Mouse (Mus musculus) lung, postnatal 4 days (tissue): ENCODE measurements around the gene Cxcr2.

Source experiments
- DNase-seq, 2 experiments: peaks; one replicate each; pipeline ENCODE4 v3.0.0; 2021

Gene Cxcr2

DNA sequence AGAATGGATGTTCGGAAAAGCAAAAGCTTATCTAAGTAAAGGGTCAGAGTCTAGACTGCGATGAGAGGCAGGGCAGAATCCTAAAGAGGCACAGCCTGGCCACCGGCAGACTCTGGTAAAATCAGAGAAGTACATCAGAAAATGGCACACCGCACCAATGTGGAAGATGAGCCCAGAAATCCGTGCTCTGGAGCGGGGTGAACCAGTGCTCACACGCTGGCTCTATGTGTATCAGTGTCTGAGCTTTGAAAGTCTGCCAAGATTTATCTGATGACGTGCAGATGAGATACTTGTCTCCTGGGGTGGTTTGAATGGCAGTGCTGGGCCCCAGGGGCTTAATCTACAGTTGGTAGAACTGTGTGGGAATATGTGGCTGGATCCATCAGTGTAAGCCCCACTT is 45.3 kb downstream of the Cxcr2 start:
- DNase-seq: no peak

DNA sequence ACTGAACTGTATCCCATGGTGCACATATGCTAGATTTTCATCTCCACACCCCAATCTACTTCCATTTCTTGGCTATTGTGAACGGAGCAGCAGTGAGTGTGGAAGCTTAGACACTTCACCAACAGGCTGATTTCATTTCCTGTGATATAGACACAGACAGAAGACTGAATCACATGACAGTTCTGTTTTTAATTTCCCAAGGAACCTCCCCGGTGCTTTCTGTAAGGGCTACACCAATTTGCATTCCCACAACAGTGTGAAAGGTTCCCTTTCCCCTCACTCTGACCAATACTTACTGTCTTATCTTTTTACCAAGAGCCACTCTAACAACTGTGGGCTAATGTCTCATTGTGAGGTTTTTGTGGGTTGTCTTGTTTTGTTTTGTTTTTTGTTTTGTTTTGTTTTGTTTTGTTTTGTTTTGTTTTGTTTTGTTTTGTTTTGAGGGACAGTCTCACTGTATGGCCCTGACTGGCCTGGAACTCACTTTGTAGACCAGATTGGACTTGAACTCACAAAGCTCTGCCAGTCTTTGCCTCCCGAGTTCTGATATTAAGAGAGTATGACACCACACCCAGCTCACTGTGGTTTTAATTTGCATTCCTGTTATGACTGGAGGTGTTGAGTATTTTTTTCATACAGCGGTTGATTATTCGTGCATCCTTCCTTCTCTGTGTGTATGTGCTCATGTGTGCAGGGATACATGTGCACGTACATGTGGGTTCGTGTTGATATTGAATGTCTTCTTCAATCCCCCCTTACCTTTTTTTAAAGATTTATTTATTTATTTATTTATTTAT is 47.5 kb downstream of the Cxcr2 start:
- DNase-seq: no peak

DNA sequence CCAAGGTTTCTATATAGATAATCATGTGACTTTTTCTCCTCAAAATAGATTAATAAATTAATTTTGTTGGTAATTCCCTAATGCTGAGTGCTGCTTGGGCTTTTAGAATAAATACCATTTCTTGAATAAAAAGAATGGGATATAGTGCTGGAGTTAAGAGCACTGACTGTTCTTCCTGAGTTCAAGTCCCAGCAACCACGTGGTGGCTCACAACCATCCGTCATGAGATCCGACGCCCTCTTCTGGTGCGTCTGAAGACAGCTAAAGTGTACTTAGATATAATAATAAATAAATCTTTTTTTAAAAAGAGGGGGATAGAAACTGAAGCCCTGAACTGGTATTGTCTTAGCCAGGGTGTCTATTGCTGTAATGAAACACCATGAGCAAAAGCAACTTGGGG is 49.7 kb downstream of the Cxcr2 start:
- DNase-seq: no peak

DNA sequence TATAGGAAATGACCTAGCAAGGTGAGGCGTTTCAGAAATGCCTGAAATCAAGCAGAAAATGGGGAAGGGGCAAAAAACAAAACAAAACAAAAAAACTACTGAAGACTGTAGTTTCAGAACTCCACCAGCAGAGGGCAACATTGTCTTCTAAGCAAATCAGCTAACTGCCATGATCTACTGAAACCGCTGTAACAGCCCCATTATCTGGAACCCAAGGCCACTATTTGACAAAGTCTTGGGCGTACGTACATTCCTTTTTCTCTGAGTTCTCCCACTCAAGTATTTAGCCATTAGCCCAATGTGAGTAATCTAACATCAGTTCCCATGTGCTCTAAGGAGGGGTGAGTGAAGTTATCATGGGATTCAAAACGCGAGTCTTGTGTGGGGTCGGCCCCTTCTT is 52.1 kb downstream of the Cxcr2 start:
- peak in 1 of 2 experiments; percentile 45 for DNase-seq

DNA sequence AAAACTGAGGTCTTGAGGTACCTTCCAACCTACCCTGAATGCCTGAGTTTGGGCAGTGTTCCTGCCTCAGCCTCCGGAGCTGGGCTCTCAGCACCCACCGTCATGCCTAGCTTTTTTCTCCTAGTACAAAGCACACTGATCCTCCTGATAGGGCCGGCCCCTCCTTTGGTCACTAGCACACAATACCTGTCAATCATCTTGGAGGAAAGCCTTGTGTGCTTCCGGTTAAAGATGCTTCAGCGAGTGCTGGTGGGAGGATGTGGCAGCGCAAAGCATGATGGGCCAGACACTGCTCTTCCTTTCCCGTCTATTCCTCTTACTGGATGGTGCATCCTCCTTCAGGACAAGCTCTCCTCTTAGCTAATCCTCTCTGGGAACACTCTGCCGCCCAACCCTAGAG is 52.9 kb downstream of the Cxcr2 start:
- DNase-seq: no peak

DNA sequence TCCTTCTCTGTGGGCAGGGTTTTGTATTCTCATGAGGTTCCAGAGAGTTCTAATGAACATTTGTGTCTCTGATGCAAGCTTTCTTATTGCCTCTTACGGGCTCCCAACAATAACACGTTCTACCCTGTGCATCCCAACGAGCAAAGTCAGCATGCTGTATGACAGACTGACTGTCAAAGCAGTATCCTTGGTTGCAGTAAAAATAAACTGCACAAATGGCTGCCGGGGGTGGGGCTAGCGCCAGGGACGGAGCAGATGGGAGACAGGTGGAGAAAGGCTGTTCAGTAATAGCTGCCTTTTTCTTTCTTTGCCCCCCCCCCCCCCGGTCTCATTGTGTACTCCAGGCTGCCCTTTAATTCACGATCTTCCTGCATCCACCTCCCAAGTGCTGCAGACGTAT is 54.1 kb downstream of the Cxcr2 start:
- peak in 1 of 2 experiments; percentile 50 for DNase-seq

DNA sequence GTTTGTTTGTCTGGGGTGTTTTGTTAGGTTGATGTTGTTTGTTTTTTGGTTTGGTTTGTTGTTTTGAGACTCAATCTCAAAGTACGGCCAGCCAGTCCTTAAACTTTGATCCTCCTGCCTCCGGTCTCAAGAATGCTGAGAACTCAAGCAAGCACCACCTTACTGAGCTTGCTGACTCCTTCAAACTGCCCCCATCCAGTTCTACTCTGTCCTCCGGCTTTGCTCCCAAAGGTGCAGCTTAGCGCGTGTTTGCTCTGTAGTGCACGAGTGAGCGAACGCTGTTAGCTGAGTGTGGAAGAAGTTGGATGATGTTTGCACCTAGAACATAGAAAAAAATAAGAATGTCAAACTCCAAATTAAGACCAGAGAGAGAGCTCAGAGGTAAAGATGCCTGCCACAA is 55.2 kb downstream of the Cxcr2 start:
- DNase-seq: no peak
